Mouse (Mus musculus) thymus, adult 2 months (tissue): Measurements from ENCODE around the gene Abcf1. TPM values are rescaled to one million over a fixed set of nuclear protein-coding genes. Genes with fewer than 3 reads are reported as not detected.

Experiments used
- DNase-seq: peaks from one replicate; pipeline ENCODE4 v3.0.0; 2021
- H3K27ac ChIP-seq: fragments of 200-500 bp; 2 replicates; pipeline ENCODE4 v1.5.1; 2012; ENCODE audit warnings: low read length, control low read depth; ENCODE audit not compliant: control insufficient read depth, insufficient read depth
- H3K27me3 ChIP-seq: fragments of 200-500 bp; 2 replicates; pipeline ENCODE4 v1.6.1; 2012; ENCODE audit warnings: mild to moderate bottlenecking, low read length, moderate library complexity, mixed read lengths; ENCODE audit not compliant: control insufficient read depth, insufficient read depth
- H3K36me3 ChIP-seq: fragments of 200-500 bp; 2 replicates; pipeline ENCODE4 v1.6.1; 2012; ENCODE audit warnings: mild to moderate bottlenecking, low read length, moderate library complexity; ENCODE audit not compliant: control insufficient read depth, insufficient read depth
- H3K4me1 ChIP-seq: fragments of 200-500 bp; replicated peaks from 2 replicates; pipeline ENCODE4 v1.6.1; 2012; ENCODE audit warnings: low read length; ENCODE audit not compliant: control insufficient read depth, insufficient read depth
- H3K4me3 ChIP-seq: fragments of 200-500 bp; 2 replicates; pipeline ENCODE4 v1.5.1; 2012; ENCODE audit warnings: mild to moderate bottlenecking, low read length, control low read depth, moderate library complexity; ENCODE audit not compliant: control insufficient read depth, insufficient read depth
- CTCF ChIP-seq: fragments of 200-500 bp; IDR thresholded peaks from 2 replicates; pipeline ENCODE4 v1.5.1; 2012; ENCODE audit warnings: mild to moderate bottlenecking, control low read depth, low read length, moderate library complexity, borderline replicate concordance; ENCODE audit not compliant: control insufficient read depth, poor library complexity, insufficient read depth; ENCODE audit errors: extremely low read depth
- POLR2A ChIP-seq: fragments of 200-500 bp; IDR thresholded peaks from 2 replicates; pipeline ENCODE4 v1.6.1; 2012; ENCODE audit warnings: mild to moderate bottlenecking, low read length, control low read depth, moderate library complexity; ENCODE audit not compliant: control insufficient read depth, poor library complexity, insufficient read depth; ENCODE audit errors: extremely low read depth
- WGBS: fragments of 180-500 bp; shearing (Covaris S2); methylation state at CpG from one replicate; pipeline ENCODE4 v1.1.7; 2018; 5-methylcytosine and 5-hydroxymethylcytosine counted together
- polyA plus RNA-seq: library from polyadenylated mRNA; depleted of rRNA; stranded (reverse); fragments of >200 nt; gene quantifications from 2 replicates; pipeline ENCODE4 v1.2.3, GENCODE M21; 2012

Abcf1 gene
- polyA plus RNA-seq, 1 experiment, result 132 TPM

GRCm38 (mm10) chr17:35917463-35918251 lies 51.9 kb downstream of the Abcf1 start:
- DNase-seq, result peak; percentile 40
- peaks cover 10% of the 10 kb centered on the region for H3K36me3 ChIP-seq
- H3K4me1 ChIP-seq, result peaks cover 9% of the 10 kb centered on the region
- WGBS, result under 1% methylated on average over 13 of the region's 13 CpGs
- H3K27me3 ChIP-seq, result no peaks in the 10 kb centered on the region
- H3K27ac ChIP-seq, result peak overlapping the region; percentile 98
- H3K4me3 ChIP-seq, result peak overlapping the region; percentile 65
- TF ChIP-seq CTCF (no peak), POLR2A (no peak)

- no peak for DNase-seq
- peak overlapping the region; percentile 98 for H3K27ac ChIP-seq
- TF ChIP-seq POLR2A, result no peak
- TF ChIP-seq CTCF, result no peak
- WGBS, result under 1% methylated on average over 8 of the region's 8 CpGs
- H3K27me3 ChIP-seq, result no peaks in the 10 kb centered on the region
- H3K36me3 ChIP-seq, result peaks cover 10% of the 10 kb centered on the region
- H3K4me3 ChIP-seq, result peak overlapping the region; percentile 65
- H3K4me1 ChIP-seq, result peaks cover 9% of the 10 kb centered on the region
These were observed 52.5 kb downstream of the Abcf1 start for GRCm38 (mm10) chr17:35917143-35917462.

- peaks cover 10% of the 10 kb centered on the region for H3K36me3 ChIP-seq
- peak; percentile 99 for DNase-seq
These were observed 53.0 kb downstream of the Abcf1 start, which contains the start of the genes Mrps18b and Ppp1r10 for GRCm38 (mm10) chr17:35916297-35917142. TSS of gene Mrps18b (minus strand) at chr17:35916389. TSS of gene Ppp1r10 (plus strand) at chr17:35916434.

GRCm38 (mm10) chr17:35915538-35916296 lies 53.8 kb downstream of the Abcf1 start:
- H3K27ac ChIP-seq, result peak overlapping the region; percentile 45; the same call in 1 of the 2 replicates
- H3K36me3 ChIP-seq, result peaks cover 10% of the 10 kb centered on the region
- H3K27me3 ChIP-seq, result no peaks in the 10 kb centered on the region
- TF ChIP-seq POLR2A (no peak), CTCF (no peak)
- 2% methylated on average over 28 of the region's 28 CpGs for WGBS
- DNase-seq, result no peak
- peak overlapping the region; percentile 50 for H3K4me3 ChIP-seq
- peaks cover 10% of the 10 kb centered on the region for H3K4me1 ChIP-seq

More at GRCm38 (mm10) chr17:35916297-35917142, 53.0 kb downstream of the Abcf1 start, which contains the start of the genes Mrps18b and Ppp1r10:
- WGBS, result under 1% methylated on average over 83 of the region's 83 CpGs
- peak; percentile 71; the same call in 1 of the 2 replicates for TF ChIP-seq CTCF
- TF ChIP-seq POLR2A, result peak; percentile 99
- Histone ChIP-seq H3K27ac (peak within 1 kb of the TSS; percentile 98), H3K4me3 (peak within 1 kb of the TSS; percentile 65), H3K27me3 (no peaks in the 10 kb centered on the region), H3K4me1 (peaks cover 9% of the 10 kb centered on the region)

- no peak overlapping the region for H3K27ac ChIP-seq
- no peak for TF ChIP-seq POLR2A
- TF ChIP-seq CTCF, result no peak
- peaks cover 10% of the 10 kb centered on the region for H3K36me3 ChIP-seq
- peaks cover 13% of the 10 kb centered on the region for H3K4me1 ChIP-seq
- no peak overlapping the region for H3K4me3 ChIP-seq
- DNase-seq, result no peak
- WGBS, result 74% methylated on average over 6 of the region's 6 CpGs
- H3K27me3 ChIP-seq, result no peaks in the 10 kb centered on the region
These were observed 54.6 kb downstream of the Abcf1 start for GRCm38 (mm10) chr17:35914975-35915374.
